Mouse (Mus musculus) adipocyte (in vitro differentiated cells): ENCODE data around the gene Tlr5.

Experiments used
- DNase-seq: peaks from one replicate; pipeline ENCODE4 v3.0.0-alpha.2; 2016; ENCODE audit warnings: low spot score

The Tlr5 gene

GRCm38 (mm10) chr1:182990092-182990762, 35.6 kb downstream of the Tlr5 start:
- DNase-seq: no peak

- peak; percentile 67 for DNase-seq
Measured at GRCm38 (mm10) chr1:182991002-182991778, 36.6 kb downstream of the Tlr5 start.
